Mouse (Mus musculus): ENCODE results near the gene Mbl1. TPM values are rescaled to one million over a fixed set of nuclear protein-coding genes. Genes with fewer than 3 reads are reported as not detected.

Mbl1 gene
- not detected in 2 replicates for polyA plus RNA-seq (2014; fragmentation: Nextera tagmentation; extraction: Ambion mirVana)

DNA sequence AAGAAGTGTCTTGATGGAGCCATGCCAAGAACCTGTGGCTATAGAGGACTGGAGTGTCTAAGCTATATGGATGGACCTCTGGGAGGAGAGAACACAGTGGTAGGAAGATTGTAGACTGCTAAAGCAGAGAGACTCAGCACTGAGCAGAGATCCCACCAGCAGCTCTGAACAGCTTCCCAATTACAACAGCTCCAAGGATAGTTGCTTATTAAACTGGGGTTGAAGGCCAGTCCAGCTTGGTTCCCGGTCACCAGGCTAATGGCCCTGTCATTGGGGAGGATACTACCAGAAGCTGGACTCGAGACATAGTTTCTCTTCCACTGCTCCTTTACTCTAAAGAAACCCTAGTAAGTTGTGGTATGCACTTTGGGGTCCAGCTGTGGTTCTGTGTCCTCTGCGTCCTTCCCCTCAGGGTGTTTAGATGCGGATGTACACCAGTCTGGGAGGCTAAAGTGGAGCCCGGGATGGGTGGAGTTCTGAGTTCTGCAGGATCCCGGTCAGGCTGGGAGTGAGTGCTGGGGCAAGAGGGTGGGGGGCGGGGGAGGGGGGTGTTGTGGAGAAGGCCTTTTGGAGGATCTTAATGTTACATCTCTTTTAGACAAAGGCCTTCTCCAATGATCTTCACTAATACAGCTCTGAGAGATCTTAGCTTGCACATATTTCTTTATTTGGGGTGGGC, at the start of gene Mbl1:
Mbl1 (plus strand) TSS at position 239 of the 679 bp plus-strand sequence.
- H3K4me2 ChIP-seq (replicated peaks; ENCODE audit: low read depth, low read length), result no peak within 1 kb of the TSS
- no peaks in the 10 kb centered on the region for H3K4me1 ChIP-seq (replicated peaks; ENCODE audit: control insufficient read depth, insufficient read depth, low read length)
- H3K4me3 ChIP-seq (ENCODE audit: low read depth, low read length), result no peak within 1 kb of the TSS
- H3K27ac ChIP-seq (ENCODE audit: low read depth, low read length), result no peak within 1 kb of the TSS
- WGBS, result 88% methylated on average over 7 of the region's 7 CpGs
- no peaks in the 10 kb centered on the region for H3K9me3 ChIP-seq (ENCODE audit: control insufficient read depth, low read length)
- H3K9ac ChIP-seq (ENCODE audit: low read depth, low read length), result no peak within 1 kb of the TSS
- ATAC-seq (ENCODE audit: low FRiP score) (no peak), DNase-seq (ENCODE audit: low spot score) (no peak)
- no peaks in the 10 kb centered on the region for H3K27me3 ChIP-seq (ENCODE audit: control insufficient read depth, insufficient read depth, low read length)
- H3K36me3 ChIP-seq (ENCODE audit: control insufficient read depth, insufficient read depth, low read length), result no peaks in the 10 kb centered on the region

DNA sequence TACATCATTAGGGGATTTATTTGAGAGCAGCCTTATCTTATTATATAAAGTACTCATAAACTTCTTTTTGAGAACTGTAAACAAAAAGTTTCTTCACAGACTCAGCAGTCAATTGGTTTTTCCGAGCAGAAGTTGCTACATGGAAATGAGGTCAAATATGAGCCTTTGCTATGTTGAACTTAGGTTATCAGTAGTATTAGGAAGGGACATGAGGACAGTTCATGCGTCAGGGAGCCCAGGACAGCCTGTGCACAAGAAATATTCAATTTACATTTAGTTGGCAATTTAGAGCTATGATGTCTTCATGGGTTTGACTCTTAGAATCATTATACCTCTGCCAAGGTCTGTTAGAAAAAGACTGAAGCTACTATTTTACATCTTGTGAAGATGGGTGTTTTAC, 49.0 kb upstream of the Mbl1 start:
- no peaks in the 10 kb centered on the region for H3K4me1 ChIP-seq (replicated peaks; ENCODE audit: control insufficient read depth, insufficient read depth, low read length)

GRCm38 (mm10) chr14:41104853-41105444, 46.3 kb upstream of the Mbl1 start, which contains the start of gene Mat1a:
Gene Mat1a, plus strand, starts transcription at chr14:41105035.
- ATAC-seq (ENCODE audit: low FRiP score), result no peak
- WGBS, result 77% methylated on average over 10 of the region's 10 CpGs

More for the DNA sequence above, 49.0 kb upstream of the Mbl1 start:
- no peak overlapping the region for H3K9ac ChIP-seq (ENCODE audit: low read depth, low read length)
- DNase-seq (ENCODE audit: low spot score) (no peak), ATAC-seq (ENCODE audit: low FRiP score) (no peak)
- no peaks in the 10 kb centered on the region for H3K9me3 ChIP-seq (ENCODE audit: control insufficient read depth, low read length)
- no peaks in the 10 kb centered on the region for H3K27me3 ChIP-seq (ENCODE audit: control insufficient read depth, insufficient read depth, low read length)
- H3K4me3 ChIP-seq (ENCODE audit: low read depth, low read length), result no peak overlapping the region
- no peak overlapping the region for H3K27ac ChIP-seq (ENCODE audit: low read depth, low read length)
- no peaks in the 10 kb centered on the region for H3K36me3 ChIP-seq (ENCODE audit: control insufficient read depth, insufficient read depth, low read length)
- no peak overlapping the region for H3K4me2 ChIP-seq (replicated peaks; ENCODE audit: low read depth, low read length)
- 88% methylated on average over 2 of the region's 2 CpGs for WGBS

GRCm38 (mm10) chr14:41111031-41111668, 40.1 kb upstream of the Mbl1 start:
- DNase-seq (ENCODE audit: low spot score) (no peak), ATAC-seq (ENCODE audit: low FRiP score) (no peak)
- no peaks in the 10 kb centered on the region for H3K4me1 ChIP-seq (replicated peaks; ENCODE audit: control insufficient read depth, insufficient read depth, low read length)
- no peak overlapping the region for H3K27ac ChIP-seq (ENCODE audit: low read depth, low read length)
- 93% methylated on average over 7 of the region's 7 CpGs for WGBS
- no peaks in the 10 kb centered on the region for H3K9me3 ChIP-seq (ENCODE audit: control insufficient read depth, low read length)
- no peaks in the 10 kb centered on the region for H3K27me3 ChIP-seq (ENCODE audit: control insufficient read depth, insufficient read depth, low read length)
- H3K36me3 ChIP-seq (ENCODE audit: control insufficient read depth, insufficient read depth, low read length), result no peaks in the 10 kb centered on the region
- no peak overlapping the region for H3K4me3 ChIP-seq (ENCODE audit: low read depth, low read length)
- no peak overlapping the region for H3K9ac ChIP-seq (ENCODE audit: low read depth, low read length)
- no peak overlapping the region for H3K4me2 ChIP-seq (replicated peaks; ENCODE audit: low read depth, low read length)

More at GRCm38 (mm10) chr14:41104853-41105444, 46.3 kb upstream of the Mbl1 start, which contains the start of gene Mat1a:
- no peaks in the 10 kb centered on the region for H3K36me3 ChIP-seq (ENCODE audit: control insufficient read depth, insufficient read depth, low read length)
- no peak within 1 kb of the TSS for H3K4me2 ChIP-seq (replicated peaks; ENCODE audit: low read depth, low read length)
- no peaks in the 10 kb centered on the region for H3K27me3 ChIP-seq (ENCODE audit: control insufficient read depth, insufficient read depth, low read length)
- no peaks in the 10 kb centered on the region for H3K4me1 ChIP-seq (replicated peaks; ENCODE audit: control insufficient read depth, insufficient read depth, low read length)
- no peak within 1 kb of the TSS for H3K9ac ChIP-seq (ENCODE audit: low read depth, low read length)
- no peak within 1 kb of the TSS for H3K4me3 ChIP-seq (ENCODE audit: low read depth, low read length)
- H3K9me3 ChIP-seq (ENCODE audit: control insufficient read depth, low read length), result no peaks in the 10 kb centered on the region
- H3K27ac ChIP-seq (ENCODE audit: low read depth, low read length), result no peak within 1 kb of the TSS
- DNase-seq (ENCODE audit: low spot score), result no peak

- no peaks in the 10 kb centered on the region for H3K27me3 ChIP-seq (ENCODE audit: control insufficient read depth, insufficient read depth, low read length)
- H3K27ac ChIP-seq (ENCODE audit: low read depth, low read length), result no peak overlapping the region
- no peak overlapping the region for H3K4me3 ChIP-seq (ENCODE audit: low read depth, low read length)
- H3K9me3 ChIP-seq (ENCODE audit: control insufficient read depth, low read length), result no peaks in the 10 kb centered on the region
- ATAC-seq (ENCODE audit: low FRiP score), result no peak
- H3K4me2 ChIP-seq (replicated peaks; ENCODE audit: low read depth, low read length), result no peak overlapping the region
- no peaks in the 10 kb centered on the region for H3K4me1 ChIP-seq (replicated peaks; ENCODE audit: control insufficient read depth, insufficient read depth, low read length)
- no peak overlapping the region for H3K9ac ChIP-seq (ENCODE audit: low read depth, low read length)
- 80% methylated on average over 4 of the region's 4 CpGs for WGBS
- DNase-seq (ENCODE audit: low spot score), result no peak
- no peaks in the 10 kb centered on the region for H3K36me3 ChIP-seq (ENCODE audit: control insufficient read depth, insufficient read depth, low read length)
Observed at GRCm38 (mm10) chr14:41112944-41113343, 38.3 kb upstream of the Mbl1 start.

- H3K4me1 ChIP-seq (replicated peaks; ENCODE audit: control insufficient read depth, insufficient read depth, low read length), result no peaks in the 10 kb centered on the region
- ATAC-seq (ENCODE audit: low FRiP score), result no peak
- H3K27me3 ChIP-seq (ENCODE audit: control insufficient read depth, insufficient read depth, low read length), result no peaks in the 10 kb centered on the region
- H3K27ac ChIP-seq (ENCODE audit: low read depth, low read length), result no peak overlapping the region
- no peak overlapping the region for H3K4me3 ChIP-seq (ENCODE audit: low read depth, low read length)
- H3K9ac ChIP-seq (ENCODE audit: low read depth, low read length), result no peak overlapping the region
- no peaks in the 10 kb centered on the region for H3K9me3 ChIP-seq (ENCODE audit: control insufficient read depth, low read length)
- DNase-seq (ENCODE audit: low spot score), result no peak
- 80% methylated on average over 3 of the region's 3 CpGs for WGBS
- H3K4me2 ChIP-seq (replicated peaks; ENCODE audit: low read depth, low read length), result no peak overlapping the region
- H3K36me3 ChIP-seq (ENCODE audit: control insufficient read depth, insufficient read depth, low read length), result no peaks in the 10 kb centered on the region
Observed at GRCm38 (mm10) chr14:41116271-41116670, 35.0 kb upstream of the Mbl1 start.

DNA sequence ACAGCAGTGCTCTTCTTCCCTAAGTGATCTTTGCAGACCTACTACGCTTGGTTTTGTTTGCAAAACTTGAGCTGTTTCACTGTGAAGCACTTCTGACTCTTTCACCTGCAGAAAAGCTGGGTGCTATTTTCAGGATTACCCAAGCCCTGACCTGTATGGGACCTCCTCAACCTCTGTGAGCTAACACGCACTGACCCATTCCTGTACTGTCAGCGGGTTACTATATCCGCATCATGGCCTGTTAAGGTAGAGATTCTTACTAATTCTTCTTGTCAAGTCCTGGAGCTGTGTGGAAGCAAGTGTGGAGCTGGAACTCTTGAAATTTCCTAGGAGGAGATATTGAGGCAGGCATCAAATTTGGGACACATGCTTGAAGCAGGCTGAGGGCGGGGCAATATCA, 26.6 kb upstream of the Mbl1 start:
- DNase-seq (ENCODE audit: low spot score), result no peak
- ATAC-seq (ENCODE audit: low FRiP score), result no peak
- 88% methylated on average over 5 of the region's 5 CpGs for WGBS

GRCm38 (mm10) chr14:41127997-41128396, 23.3 kb upstream of the Mbl1 start:
- H3K36me3 ChIP-seq (ENCODE audit: control insufficient read depth, insufficient read depth, low read length), result no peaks in the 10 kb centered on the region
- ATAC-seq (ENCODE audit: low FRiP score), result no peak
- WGBS, result 29% methylated on average over 4 of the region's 4 CpGs
- no peaks in the 10 kb centered on the region for H3K9me3 ChIP-seq (ENCODE audit: control insufficient read depth, low read length)
- DNase-seq (ENCODE audit: low spot score), result peak; percentile 51
- H3K4me3 ChIP-seq (ENCODE audit: low read depth, low read length), result no peak overlapping the region
- no peak overlapping the region for H3K27ac ChIP-seq (ENCODE audit: low read depth, low read length)
- H3K4me2 ChIP-seq (replicated peaks; ENCODE audit: low read depth, low read length), result no peak overlapping the region
- no peak overlapping the region for H3K9ac ChIP-seq (ENCODE audit: low read depth, low read length)
- H3K4me1 ChIP-seq (replicated peaks; ENCODE audit: control insufficient read depth, insufficient read depth, low read length), result no peaks in the 10 kb centered on the region
- no peaks in the 10 kb centered on the region for H3K27me3 ChIP-seq (ENCODE audit: control insufficient read depth, insufficient read depth, low read length)

More for the DNA sequence above, 26.6 kb upstream of the Mbl1 start:
- no peaks in the 10 kb centered on the region for H3K9me3 ChIP-seq (ENCODE audit: control insufficient read depth, low read length)
- no peaks in the 10 kb centered on the region for H3K36me3 ChIP-seq (ENCODE audit: control insufficient read depth, insufficient read depth, low read length)
- no peak overlapping the region for H3K4me2 ChIP-seq (replicated peaks; ENCODE audit: low read depth, low read length)
- H3K9ac ChIP-seq (ENCODE audit: low read depth, low read length), result no peak overlapping the region
- H3K27me3 ChIP-seq (ENCODE audit: control insufficient read depth, insufficient read depth, low read length), result no peaks in the 10 kb centered on the region
- H3K4me1 ChIP-seq (replicated peaks; ENCODE audit: control insufficient read depth, insufficient read depth, low read length), result no peaks in the 10 kb centered on the region
- no peak overlapping the region for H3K4me3 ChIP-seq (ENCODE audit: low read depth, low read length)
- no peak overlapping the region for H3K27ac ChIP-seq (ENCODE audit: low read depth, low read length)
